Comparison of ENCODE assay signal across 8 mouse cellular contexts in the genomic region with DNA sequence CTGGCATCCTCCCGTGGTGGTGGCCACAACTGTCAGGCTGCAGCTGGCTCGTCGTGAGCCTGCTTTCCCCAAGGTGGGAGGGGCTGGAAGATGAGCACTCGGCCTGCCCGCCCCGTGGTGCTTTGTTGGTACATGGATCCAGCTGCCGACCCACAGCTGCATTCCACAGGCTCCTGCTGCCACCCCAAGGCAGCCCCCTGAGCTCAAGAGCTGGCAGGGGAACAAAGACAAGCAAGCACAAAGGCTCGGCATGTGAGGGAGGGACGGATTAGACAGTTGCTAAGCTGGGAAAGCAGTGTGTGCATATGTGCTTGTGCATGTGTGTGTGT. TPM values are rescaled to one million over a fixed set of nuclear protein-coding genes. Genes with fewer than 3 reads are reported as not detected.
DNase-seq lines count a peak whose midpoint lies in the region; ATAC-seq lines count a peak whose summit lies in the region.

No protein-coding gene starts in this region.

- ATAC-seq in heart, embryonic 16.5 days (replicated peaks; ENCODE audit: extremely low read depth, insufficient read depth, low FRiP score): peak; percentile 56; the same call in 1 of the 2 replicates
- peak; percentile 68 for ATAC-seq in hindbrain, embryonic 15.5 days (ENCODE audit: low FRiP score, low read depth)
- ATAC-seq in neural tube, embryonic 14.5 days (ENCODE audit: low read depth): peak; percentile 60
- ATAC-seq in frontal cortex, adult (ENCODE audit: low TSS enrichment): no peak

- no peak overlapping the region for H3K4me3 ChIP-seq in heart, embryonic 16.5 days (ENCODE audit: low read length)
- H3K4me3 ChIP-seq in hindbrain, embryonic 15.5 days: no peak overlapping the region
- H3K4me3 ChIP-seq in neural tube, embryonic 14.5 days (ENCODE audit: low read depth, low read length): no peak overlapping the region

- no peaks in the 10 kb centered on the region for H3K36me3 ChIP-seq in heart, embryonic 16.5 days (ENCODE audit: control insufficient read depth, insufficient read depth)
- no peaks in the 10 kb centered on the region for H3K36me3 ChIP-seq in hindbrain, embryonic 15.5 days
- H3K36me3 ChIP-seq in neural tube, embryonic 14.5 days (ENCODE audit: control insufficient read depth, insufficient read depth, low read length): no peaks in the 10 kb centered on the region

- no peak overlapping the region for H3K27ac ChIP-seq in heart, embryonic 16.5 days (ENCODE audit: low read length)
- no peak overlapping the region for H3K27ac ChIP-seq in hindbrain, embryonic 15.5 days (replicated peaks)
- no peak overlapping the region for H3K27ac ChIP-seq in neural tube, embryonic 14.5 days (ENCODE audit: low read depth, low read length)

- no peaks in the 10 kb centered on the region for H3K27me3 ChIP-seq in heart, embryonic 16.5 days (ENCODE audit: control insufficient read depth, insufficient read depth, low read length)
- no peaks in the 10 kb centered on the region for H3K27me3 ChIP-seq in hindbrain, embryonic 15.5 days
- no peaks in the 10 kb centered on the region for H3K27me3 ChIP-seq in neural tube, embryonic 14.5 days (ENCODE audit: control insufficient read depth, insufficient read depth, low read length)

- H3K4me2 ChIP-seq in heart, embryonic 16.5 days (ENCODE audit: low read depth, low read length): no peak overlapping the region
- no peak overlapping the region for H3K4me2 ChIP-seq in hindbrain, embryonic 15.5 days
- H3K4me2 ChIP-seq in neural tube, embryonic 14.5 days (ENCODE audit: low read depth, low read length): no peak overlapping the region

- peaks cover 24% of the 10 kb centered on the region for H3K4me1 ChIP-seq in heart, embryonic 16.5 days (ENCODE audit: control insufficient read depth, insufficient read depth, low read length)
- peaks cover 24% of the 10 kb centered on the region for H3K4me1 ChIP-seq in hindbrain, embryonic 15.5 days (replicated peaks)
- H3K4me1 ChIP-seq in neural tube, embryonic 14.5 days (ENCODE audit: control insufficient read depth, insufficient read depth, low read length): peaks cover 19% of the 10 kb centered on the region

- DNase-seq in heart, adult 18-20 months: no peak
- DNase-seq in embryo, embryonic 9.5 days (ENCODE audit: extremely low spot score): peak; percentile 67
- no peak for DNase-seq in urinary bladder, postnatal 4 days (ENCODE audit: low spot score in 2 of 2)
- no peak for DNase-seq in urinary bladder, postnatal 10 days (ENCODE audit: low spot score)

- 8% methylated on average over 9 of the region's 9 CpGs for WGBS in heart, embryonic 16.5 days
- WGBS in hindbrain, embryonic 15.5 days: 3% methylated on average over 9 of the region's 9 CpGs
- WGBS in neural tube, embryonic 14.5 days: 1% methylated on average over 9 of the region's 9 CpGs

- no peaks in the 10 kb centered on the region for H3K9me3 ChIP-seq in heart, embryonic 16.5 days (replicated peaks; ENCODE audit: control insufficient read depth, low read length)
- H3K9me3 ChIP-seq in hindbrain, embryonic 15.5 days: no peaks in the 10 kb centered on the region
- no peaks in the 10 kb centered on the region for H3K9me3 ChIP-seq in neural tube, embryonic 14.5 days (ENCODE audit: control insufficient read depth, low read length)

- no peak overlapping the region for H3K9ac ChIP-seq in heart, embryonic 16.5 days (ENCODE audit: low read length)
- H3K9ac ChIP-seq in hindbrain, embryonic 15.5 days: no peak overlapping the region
- no peak overlapping the region for H3K9ac ChIP-seq in neural tube, embryonic 14.5 days (replicated peaks; ENCODE audit: low read depth, low read length)

RNA-seq across cellular contexts. Expression of gene Rfx8, which starts 19.6 kb away (rescaled TPM):
- 0.51 and 0.68 TPM in 2 replicates for polyA plus RNA-seq in heart, embryonic 16.5 days (2015; fragmentation: Nextera tagmentation; extraction: Ambion mirVana)
- under 1 TPM; 0.20 to 0.31 TPM for total RNA-seq in heart, adult 18-20 months (2021)
- 0.13 and 0.35 TPM in 2 replicates for polyA plus RNA-seq in hindbrain, embryonic 15.5 days (2015; fragmentation: Nextera tagmentation; extraction: Ambion mirVana)
- 0.13 and 0.16 TPM in 2 replicates for polyA plus RNA-seq in neural tube, embryonic 14.5 days (2014; fragmentation: Nextera tagmentation; extraction: Ambion mirVana)

RNA-seq across cellular contexts. Expression of gene Creg2, which starts 50.0 kb away (rescaled TPM):
- 0.05 TPM in 2 replicates for polyA plus RNA-seq in heart, embryonic 16.5 days (2015; fragmentation: Nextera tagmentation; extraction: Ambion mirVana)
- total RNA-seq in heart, adult 18-20 months (2021): under 1 TPM in 1 of 2 experiments, not detected in 1; 0.05 TPM
- polyA plus RNA-seq in hindbrain, embryonic 15.5 days (2015; fragmentation: Nextera tagmentation; extraction: Ambion mirVana): 8.1 and 9.9 TPM in 2 replicates
- polyA plus RNA-seq in neural tube, embryonic 14.5 days (2014; fragmentation: Nextera tagmentation; extraction: Ambion mirVana): 8.2 and 10.6 TPM in 2 replicates
